Mouse (Mus musculus) embryonic facial prominence, embryonic 11.5 days (tissue): Measurements from ENCODE around the gene Gm20532. TPM values are rescaled to one million over a fixed set of nuclear protein-coding genes. Genes with fewer than 3 reads are reported as not detected.

Experiments
- ATAC-seq: fragments of 200-750 bp; cut with Nextera tagmentation; replicated peaks from 2 replicates; pipeline ENCODE4 v1.8.0; 2017; ENCODE audit warnings: low read depth; ENCODE audit not compliant: insufficient number of reproducible peaks, low FRiP score, low TSS enrichment
- DNase-seq: peaks from one replicate; pipeline ENCODE4 v3.0.0-alpha.2; 2015; ENCODE audit warnings: low spot score
- H3K27ac ChIP-seq: fragments of 300-500 bp; sonication (generic); replicated peaks from 2 replicates; pipeline ENCODE4 v1.5.1; 2014; ENCODE audit warnings: mild to moderate bottlenecking, low read depth, low read length, control low read depth
- H3K27me3 ChIP-seq: fragments of 300-500 bp; sonication (generic); 2 replicates; pipeline ENCODE4 v1.6.1; 2014; ENCODE audit warnings: mild to moderate bottlenecking, low read length, moderate library complexity, mixed read lengths; ENCODE audit not compliant: control insufficient read depth, insufficient read depth
- H3K36me3 ChIP-seq: fragments of 300-500 bp; sonication (generic); replicated peaks from 2 replicates; pipeline ENCODE4 v1.6.1; 2014; ENCODE audit warnings: low read depth, mild to moderate bottlenecking, low read length, moderate library complexity, mixed read lengths; ENCODE audit not compliant: control insufficient read depth, insufficient read depth
- H3K4me1 ChIP-seq: fragments of 300-500 bp; sonication (generic); 2 replicates; pipeline ENCODE4 v1.6.1; 2014; ENCODE audit warnings: low read length, mixed read lengths; ENCODE audit not compliant: control insufficient read depth, insufficient read depth
- H3K4me2 ChIP-seq: fragments of 300-500 bp; sonication (generic); 2 replicates; pipeline ENCODE4 v1.6.1; 2014; ENCODE audit warnings: low read depth, mild to moderate bottlenecking, control low read depth, low read length, moderate library complexity
- H3K4me3 ChIP-seq: fragments of 300-500 bp; sonication (generic); 2 replicates; pipeline ENCODE4 v1.5.1; 2014; ENCODE audit warnings: low read depth, low read length, control low read depth
- H3K9ac ChIP-seq: fragments of 300-500 bp; sonication (generic); replicated peaks from 2 replicates; pipeline ENCODE4 v1.6.1; 2014; ENCODE audit warnings: mild to moderate bottlenecking, control low read depth, low read length
- H3K9me3 ChIP-seq: fragments of 300-500 bp; sonication (generic); replicated peaks from 2 replicates; pipeline ENCODE4 v1.6.1; 2016; ENCODE audit warnings: mild to moderate bottlenecking, low read length, inconsistent platforms, mixed read lengths; ENCODE audit not compliant: control insufficient read depth
- WGBS: fragments of 180-500 bp; shearing (Covaris S2); extraction: QIAGEN DNeasy Blood & Tissue Kit; methylation state at CpG from one replicate; pipeline ENCODE4 v1.1.7; 2014; 5-methylcytosine and 5-hydroxymethylcytosine counted together
- polyA plus RNA-seq: library from polyadenylated mRNA; unstranded; fragments of >200 nt; fragmentation: Nextera tagmentation; extraction: Ambion mirVana; gene quantifications from 2 replicates; pipeline ENCODE4 v1.2.1, GENCODE M21; 2014

Gm20532 gene
- polyA plus RNA-seq, 1 experiment from 2014 or later: not detected

GRCm38 (mm10) chr2:26582741-26583140, 3.7 kb upstream of the Gm20532 start:
- Histone ChIP-seq H3K27me3 (no peaks in the 10 kb centered on the region), H3K27ac (0 out of 2 replicates have a peak overlapping the region, but pooled peaks have one; percentile 3), H3K4me2 (no peak overlapping the region), H3K9me3 (no peaks in the 10 kb centered on the region), H3K36me3 (no peaks in the 10 kb centered on the region), H3K4me3 (no peak overlapping the region), H3K4me1 (peaks cover 3% of the 10 kb centered on the region; the same call in 1 of the 2 replicates), H3K9ac (no peak overlapping the region)
- no peak for ATAC-seq
- no peak for DNase-seq
- WGBS: 84% methylated on average over 7 of the region's 7 CpGs

GRCm38 (mm10) chr2:26583640-26584039, 2.8 kb upstream of the Gm20532 start:
- peaks cover 3% of the 10 kb centered on the region; the same call in 1 of the 2 replicates for H3K4me1 ChIP-seq
- ATAC-seq (no peak), DNase-seq (no peak)
- WGBS: 67% methylated on average over 11 of the region's 11 CpGs
- peak overlapping the region; percentile 32 for H3K9ac ChIP-seq
- H3K27ac ChIP-seq: peak overlapping the region; percentile 52; the same call in 1 of the 2 replicates
- no peak overlapping the region for H3K4me2 ChIP-seq
- H3K36me3 ChIP-seq: no peaks in the 10 kb centered on the region
- no peaks in the 10 kb centered on the region for H3K9me3 ChIP-seq
- H3K27me3 ChIP-seq: no peaks in the 10 kb centered on the region
- H3K4me3 ChIP-seq: 0 out of 2 replicates have a peak overlapping the region, but pooled peaks have one; percentile 17

- peak overlapping the region; percentile 21 for H3K4me3 ChIP-seq
- no peak for DNase-seq
- no peak overlapping the region for H3K4me2 ChIP-seq
- no peaks in the 10 kb centered on the region for H3K27me3 ChIP-seq
- no peaks in the 10 kb centered on the region for H3K36me3 ChIP-seq
- no peaks in the 10 kb centered on the region for H3K9me3 ChIP-seq
- H3K27ac ChIP-seq: peak overlapping the region; percentile 35; the same call in 1 of the 2 replicates
- 62% methylated on average over 6 of the region's 6 CpGs for WGBS
- peaks cover 3% of the 10 kb centered on the region; the same call in 1 of the 2 replicates for H3K4me1 ChIP-seq
- H3K9ac ChIP-seq: no peak overlapping the region
- no peak for ATAC-seq
These were observed 726 bp upstream of the Gm20532 start for GRCm38 (mm10) chr2:26585713-26586112.

- Histone ChIP-seq H3K9me3 (no peaks in the 10 kb centered on the region), H3K4me2 (peak overlapping the region; percentile 69), H3K27ac (peak overlapping the region; percentile 35; the same call in 1 of the 2 replicates), H3K4me1 (peaks cover 3% of the 10 kb centered on the region; the same call in 1 of the 2 replicates), H3K27me3 (no peaks in the 10 kb centered on the region), H3K4me3 (peak overlapping the region; percentile 59), H3K36me3 (no peaks in the 10 kb centered on the region), H3K9ac (peak overlapping the region; percentile 73)
- DNase-seq (peak; percentile 56), ATAC-seq (no peak; the same call in 1 of the 2 replicates)
- WGBS: 5% methylated on average over 11 of the region's 11 CpGs
These were observed 586 bp downstream of the Gm20532 start for GRCm38 (mm10) chr2:26587044-26587405.

- DNase-seq: no peak
- H3K4me1 ChIP-seq: peaks cover 3% of the 10 kb centered on the region; the same call in 1 of the 2 replicates
- H3K4me2 ChIP-seq: no peak overlapping the region
- H3K27ac ChIP-seq: 0 out of 2 replicates have a peak overlapping the region, but pooled peaks have one; percentile 8
- H3K9ac ChIP-seq: no peak overlapping the region
- WGBS: 32% methylated on average over 4 of the region's 4 CpGs
- ATAC-seq: no peak
- H3K9me3 ChIP-seq: no peaks in the 10 kb centered on the region
- no peaks in the 10 kb centered on the region for H3K27me3 ChIP-seq
- H3K36me3 ChIP-seq: no peaks in the 10 kb centered on the region
- no peak overlapping the region for H3K4me3 ChIP-seq
These were observed 2.1 kb downstream of the Gm20532 start for GRCm38 (mm10) chr2:26588573-26588972.

- Histone ChIP-seq H3K4me3 (no peak overlapping the region), H3K27me3 (no peaks in the 10 kb centered on the region), H3K4me1 (peaks cover 3% of the 10 kb centered on the region; the same call in 1 of the 2 replicates), H3K4me2 (no peak overlapping the region), H3K9me3 (no peaks in the 10 kb centered on the region), H3K27ac (no peak overlapping the region), H3K9ac (no peak overlapping the region), H3K36me3 (no peaks in the 10 kb centered on the region)
- no peak for ATAC-seq
- DNase-seq: no peak
- WGBS: 90% methylated on average over 10 of the region's 10 CpGs
These were observed 2.8 kb downstream of the Gm20532 start for GRCm38 (mm10) chr2:26589284-26589683.

- Histone ChIP-seq H3K27ac (no peak overlapping the region), H3K27me3 (no peaks in the 10 kb centered on the region), H3K36me3 (no peaks in the 10 kb centered on the region), H3K4me1 (peaks cover 3% of the 10 kb centered on the region; the same call in 1 of the 2 replicates), H3K4me2 (no peak overlapping the region), H3K4me3 (no peak overlapping the region), H3K9ac (no peak overlapping the region), H3K9me3 (no peaks in the 10 kb centered on the region)
- DNase-seq (no peak), ATAC-seq (no peak)
- 93% methylated on average over 7 of the region's 7 CpGs for WGBS
These were observed 3.8 kb downstream of the Gm20532 start for GRCm38 (mm10) chr2:26590282-26590681.

- ATAC-seq: no peak
- H3K4me1 ChIP-seq: peaks cover 3% of the 10 kb centered on the region; the same call in 1 of the 2 replicates
These were observed 4.5 kb downstream of the Gm20532 start for GRCm38 (mm10) chr2:26590962-26591361.

More at GRCm38 (mm10) chr2:26590962-26591361, 4.5 kb downstream of the Gm20532 start:
- no peaks in the 10 kb centered on the region for H3K27me3 ChIP-seq
- no peak overlapping the region for H3K9ac ChIP-seq
- no peaks in the 10 kb centered on the region for H3K9me3 ChIP-seq
- no peaks in the 10 kb centered on the region for H3K36me3 ChIP-seq
- no peak for DNase-seq
- no peak overlapping the region for H3K4me2 ChIP-seq
- H3K27ac ChIP-seq: no peak overlapping the region
- H3K4me3 ChIP-seq: no peak overlapping the region
- 91% methylated on average over 7 of the region's 7 CpGs for WGBS
